Mouse (Mus musculus): ENCODE data around the gene Foxn3. TPM values are rescaled to one million over a fixed set of nuclear protein-coding genes. Genes with fewer than 3 reads are reported as not detected.

Foxn3 gene
- polyA plus RNA-seq, 1 experiment from 2014 or later: 41.9 TPM

DNA sequence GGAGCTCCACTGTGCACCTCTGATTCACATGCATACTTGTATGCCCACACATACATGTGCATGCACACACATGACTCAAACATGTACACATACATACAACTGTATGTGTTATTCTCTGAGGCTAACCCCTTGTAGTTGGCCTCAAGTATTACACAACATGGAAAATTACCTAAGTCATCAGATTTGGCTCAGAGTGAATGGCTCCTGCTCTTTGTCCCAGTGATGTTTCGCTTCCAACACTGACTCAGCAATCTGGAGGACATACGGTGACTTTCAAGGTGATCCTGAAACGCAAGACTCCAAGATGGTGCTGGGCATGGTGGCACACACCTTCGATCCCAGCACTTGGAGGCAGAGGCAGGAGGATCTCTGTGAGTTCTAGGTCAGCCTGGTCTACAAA is 375.7 kb downstream of the Foxn3 start:
- no peaks in the 10 kb centered on the region for H3K9me3 ChIP-seq (ENCODE audit: control insufficient read depth)
- no peaks in the 10 kb centered on the region for H3K36me3 ChIP-seq (ENCODE audit: control insufficient read depth, insufficient read depth)
- no peak for TF ChIP-seq CTCF (IDR thresholded peaks at IDR 0.05; ENCODE audit: low read depth)
- H3K27ac ChIP-seq (ENCODE audit: low read depth, low read length): no peak overlapping the region
- no peak overlapping the region for H3K9ac ChIP-seq (ENCODE audit: low read depth, low read length)
- ATAC-seq: peak; percentile 65; the same call in 1 of the 2 replicates
- no peaks in the 10 kb centered on the region for H3K27me3 ChIP-seq (replicated peaks; ENCODE audit: control insufficient read depth, insufficient read depth, low read length)
- H3K4me2 ChIP-seq (replicated peaks; ENCODE audit: low read depth): no peak overlapping the region
- WGBS: 77% methylated on average over 4 of the region's 4 CpGs
- no peaks in the 10 kb centered on the region for H3K4me1 ChIP-seq (replicated peaks; ENCODE audit: control insufficient read depth, insufficient read depth, low read length)
- H3K4me3 ChIP-seq (ENCODE audit: low read depth, low read length): no peak overlapping the region

DNA sequence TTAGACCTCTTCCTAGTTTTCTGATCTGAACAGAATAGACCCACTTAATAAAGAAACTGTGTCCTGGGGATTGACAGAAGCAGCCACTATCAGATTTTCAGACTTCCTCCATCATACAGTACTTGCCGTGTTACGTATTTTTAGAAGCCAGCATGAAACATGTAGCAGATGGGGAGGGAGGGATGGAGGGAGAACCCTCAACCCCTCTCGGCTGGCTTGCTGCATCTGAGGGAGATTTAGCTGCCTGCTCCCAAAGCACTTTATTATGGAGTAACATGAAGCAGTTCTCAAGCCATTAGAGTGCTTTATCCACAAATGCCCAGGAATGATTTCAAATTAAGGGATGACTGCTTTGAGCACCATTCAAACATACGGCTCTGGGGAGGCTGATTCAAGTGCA is 377.1 kb downstream of the Foxn3 start:
- no peaks in the 10 kb centered on the region for H3K9me3 ChIP-seq (ENCODE audit: control insufficient read depth)
- WGBS: 78% methylated on average over 4 of the region's 4 CpGs
- TF ChIP-seq CTCF (IDR thresholded peaks at IDR 0.05; ENCODE audit: low read depth): no peak

DNA sequence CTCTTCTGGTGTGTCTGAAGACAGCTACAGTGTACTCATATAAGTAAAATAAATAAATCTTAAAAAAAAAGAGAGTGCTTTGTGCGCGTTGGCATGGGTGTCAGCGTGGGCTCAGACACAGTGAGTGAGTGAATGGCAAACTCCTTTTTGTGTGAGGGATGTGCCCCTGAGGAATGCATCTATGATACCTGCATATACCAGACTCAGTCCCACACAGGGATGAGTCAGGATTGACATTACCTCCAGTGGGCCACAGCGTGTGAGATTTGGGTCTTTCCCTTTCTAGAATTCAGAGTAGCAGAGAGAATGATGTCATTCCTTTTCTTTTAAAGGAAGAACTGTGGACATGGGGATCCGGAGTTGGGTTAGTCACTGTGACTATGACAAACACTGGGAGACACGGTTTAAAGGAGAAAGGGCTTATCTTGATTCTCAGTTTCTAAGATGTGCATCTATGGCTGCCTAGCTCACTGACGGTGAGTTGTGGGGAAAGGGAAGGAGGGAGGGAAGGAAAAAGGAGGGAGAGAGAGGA is 380.1 kb downstream of the Foxn3 start:
- ATAC-seq: no peak
- no peak for TF ChIP-seq CTCF (IDR thresholded peaks at IDR 0.05; ENCODE audit: low read depth)
- Histone ChIP-seq H3K4me1 (replicated peaks; ENCODE audit: control insufficient read depth, insufficient read depth, low read length) (no peaks in the 10 kb centered on the region), H3K27me3 (replicated peaks; ENCODE audit: control insufficient read depth, insufficient read depth, low read length) (no peaks in the 10 kb centered on the region), H3K9ac (ENCODE audit: low read depth, low read length) (no peak overlapping the region), H3K4me3 (ENCODE audit: low read depth, low read length) (no peak overlapping the region), H3K9me3 (ENCODE audit: control insufficient read depth) (no peaks in the 10 kb centered on the region), H3K27ac (ENCODE audit: low read depth, low read length) (no peak overlapping the region), H3K4me2 (replicated peaks; ENCODE audit: low read depth) (no peak overlapping the region), H3K36me3 (ENCODE audit: control insufficient read depth, insufficient read depth) (no peaks in the 10 kb centered on the region)
- WGBS: 77% methylated on average over 7 of the region's 7 CpGs

More for the DNA sequence above, 377.1 kb downstream of the Foxn3 start:
- no peak overlapping the region for H3K4me3 ChIP-seq (ENCODE audit: low read depth, low read length)
- no peaks in the 10 kb centered on the region for H3K27me3 ChIP-seq (replicated peaks; ENCODE audit: control insufficient read depth, insufficient read depth, low read length)
- H3K9ac ChIP-seq (ENCODE audit: low read depth, low read length): no peak overlapping the region
- H3K4me1 ChIP-seq (replicated peaks; ENCODE audit: control insufficient read depth, insufficient read depth, low read length): no peaks in the 10 kb centered on the region
- ATAC-seq: no peak
- no peak overlapping the region for H3K27ac ChIP-seq (ENCODE audit: low read depth, low read length)
- no peaks in the 10 kb centered on the region for H3K36me3 ChIP-seq (ENCODE audit: control insufficient read depth, insufficient read depth)
- no peak overlapping the region for H3K4me2 ChIP-seq (replicated peaks; ENCODE audit: low read depth)

DNA sequence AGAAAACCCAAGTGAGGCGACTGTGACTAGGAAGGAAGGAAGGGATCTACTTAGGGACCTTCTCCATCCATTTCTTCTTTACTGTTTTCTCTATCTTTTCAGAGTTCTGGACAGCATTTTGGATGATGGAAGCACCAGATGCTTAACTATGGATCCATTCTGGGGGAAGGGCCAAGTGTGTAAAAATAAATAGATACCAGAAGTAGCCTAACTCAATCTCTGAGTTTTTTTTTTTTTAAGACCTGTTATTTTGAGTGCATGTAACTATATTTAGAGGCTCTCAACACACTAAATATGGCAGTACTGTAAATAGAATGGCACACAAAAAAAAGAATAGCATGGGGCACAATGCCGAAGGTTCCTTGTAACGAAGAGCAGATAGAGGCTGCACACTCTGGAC is 381.0 kb downstream of the Foxn3 start:
- H3K4me2 ChIP-seq (replicated peaks; ENCODE audit: low read depth): no peak overlapping the region
- no peaks in the 10 kb centered on the region for H3K9me3 ChIP-seq (ENCODE audit: control insufficient read depth)
- WGBS: 88% methylated on average over 3 of the region's 3 CpGs
- H3K9ac ChIP-seq (ENCODE audit: low read depth, low read length): no peak overlapping the region
- no peak overlapping the region for H3K27ac ChIP-seq (ENCODE audit: low read depth, low read length)
- no peak for TF ChIP-seq CTCF (IDR thresholded peaks at IDR 0.05; ENCODE audit: low read depth)
- no peak for ATAC-seq
- no peaks in the 10 kb centered on the region for H3K36me3 ChIP-seq (ENCODE audit: control insufficient read depth, insufficient read depth)
- H3K27me3 ChIP-seq (replicated peaks; ENCODE audit: control insufficient read depth, insufficient read depth, low read length): no peaks in the 10 kb centered on the region
- H3K4me3 ChIP-seq (ENCODE audit: low read depth, low read length): no peak overlapping the region
- H3K4me1 ChIP-seq (replicated peaks; ENCODE audit: control insufficient read depth, insufficient read depth, low read length): no peaks in the 10 kb centered on the region

DNA sequence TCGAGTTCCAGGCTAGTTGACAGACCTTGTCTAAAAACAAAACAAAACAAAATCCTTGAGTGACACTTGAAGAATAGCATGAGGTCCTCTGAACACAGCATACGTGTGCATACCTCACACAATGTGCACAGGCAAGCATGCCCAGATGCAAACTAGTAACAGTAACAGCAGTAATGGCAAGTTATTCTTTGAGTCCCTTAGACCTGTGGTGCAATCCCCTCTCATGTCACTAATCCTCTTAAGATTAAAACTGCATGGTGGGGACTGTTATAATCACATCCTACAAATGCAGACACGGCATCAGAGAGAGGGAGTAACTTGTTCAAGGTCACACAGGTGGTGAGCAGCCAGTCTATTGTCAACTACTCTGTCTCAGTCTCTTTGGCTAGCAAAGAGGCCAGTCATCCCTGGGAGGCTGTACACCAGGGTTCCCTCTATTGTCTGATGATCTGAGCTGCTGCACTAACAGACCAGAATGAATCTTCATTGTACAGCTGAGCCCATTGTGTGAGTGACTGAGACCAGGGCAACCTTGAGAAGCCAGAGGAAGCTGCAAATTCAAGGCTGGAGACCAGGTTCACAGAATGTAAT is 383.1 kb downstream of the Foxn3 start:
- Histone ChIP-seq H3K27me3 (replicated peaks; ENCODE audit: control insufficient read depth, insufficient read depth, low read length) (no peaks in the 10 kb centered on the region), H3K4me3 (ENCODE audit: low read depth, low read length) (no peak overlapping the region), H3K9me3 (ENCODE audit: control insufficient read depth) (no peaks in the 10 kb centered on the region), H3K9ac (ENCODE audit: low read depth, low read length) (no peak overlapping the region), H3K4me2 (replicated peaks; ENCODE audit: low read depth) (no peak overlapping the region), H3K36me3 (ENCODE audit: control insufficient read depth, insufficient read depth) (no peaks in the 10 kb centered on the region), H3K27ac (ENCODE audit: low read depth, low read length) (no peak overlapping the region), H3K4me1 (replicated peaks; ENCODE audit: control insufficient read depth, insufficient read depth, low read length) (no peaks in the 10 kb centered on the region)
- TF ChIP-seq CTCF (IDR thresholded peaks at IDR 0.05; ENCODE audit: low read depth): no peak
- 74% methylated on average over 3 of the region's 3 CpGs for WGBS
- ATAC-seq: no peak

DNA sequence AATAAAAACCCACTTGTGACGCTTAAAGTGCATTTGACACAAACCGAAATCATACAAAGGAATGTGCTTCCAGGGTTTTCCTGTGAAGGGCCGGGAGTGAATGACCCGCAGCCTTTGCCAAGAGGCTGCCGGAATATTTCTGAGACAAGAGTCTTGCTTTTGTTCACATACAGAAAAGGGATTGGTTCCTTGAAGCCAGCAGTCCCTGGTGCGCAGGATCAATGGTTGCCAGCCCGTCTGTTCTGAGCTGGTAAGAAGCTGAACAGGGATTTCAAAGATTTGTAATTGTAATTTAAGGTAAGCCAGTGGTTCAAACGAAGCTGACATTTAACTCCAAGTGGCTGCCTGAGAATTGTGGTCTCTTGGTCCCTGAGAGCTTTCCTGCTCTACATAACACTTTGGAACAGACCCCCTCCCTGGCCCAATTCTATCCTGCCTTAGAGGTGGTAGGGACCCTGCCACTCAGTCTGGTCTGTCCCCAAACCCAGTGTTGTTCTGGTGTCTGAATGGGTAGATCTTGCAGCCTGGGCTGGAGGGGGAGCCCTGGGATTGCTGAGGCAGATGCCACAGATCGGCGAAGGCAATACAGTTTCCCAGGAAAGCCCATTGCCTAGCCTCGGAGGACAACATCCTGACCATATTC is 388.3 kb downstream of the Foxn3 start:
- no peaks in the 10 kb centered on the region for H3K36me3 ChIP-seq (ENCODE audit: control insufficient read depth, insufficient read depth)
- no peak for TF ChIP-seq CTCF (IDR thresholded peaks at IDR 0.05; ENCODE audit: low read depth)
- no peak for ATAC-seq
- no peak overlapping the region for H3K27ac ChIP-seq (ENCODE audit: low read depth, low read length)
- H3K9me3 ChIP-seq (ENCODE audit: control insufficient read depth): no peaks in the 10 kb centered on the region
- H3K4me1 ChIP-seq (replicated peaks; ENCODE audit: control insufficient read depth, insufficient read depth, low read length): no peaks in the 10 kb centered on the region
- H3K27me3 ChIP-seq (replicated peaks; ENCODE audit: control insufficient read depth, insufficient read depth, low read length): no peaks in the 10 kb centered on the region
- no peak overlapping the region for H3K9ac ChIP-seq (ENCODE audit: low read depth, low read length)
- WGBS: 70% methylated on average over 11 of the region's 11 CpGs
- H3K4me3 ChIP-seq (ENCODE audit: low read depth, low read length): no peak overlapping the region
- H3K4me2 ChIP-seq (replicated peaks; ENCODE audit: low read depth): no peak overlapping the region

All from intestine, postnatal 0 days (tissue).